ENCODE assay signal across 23 mouse cellular contexts in the genomic region with DNA sequence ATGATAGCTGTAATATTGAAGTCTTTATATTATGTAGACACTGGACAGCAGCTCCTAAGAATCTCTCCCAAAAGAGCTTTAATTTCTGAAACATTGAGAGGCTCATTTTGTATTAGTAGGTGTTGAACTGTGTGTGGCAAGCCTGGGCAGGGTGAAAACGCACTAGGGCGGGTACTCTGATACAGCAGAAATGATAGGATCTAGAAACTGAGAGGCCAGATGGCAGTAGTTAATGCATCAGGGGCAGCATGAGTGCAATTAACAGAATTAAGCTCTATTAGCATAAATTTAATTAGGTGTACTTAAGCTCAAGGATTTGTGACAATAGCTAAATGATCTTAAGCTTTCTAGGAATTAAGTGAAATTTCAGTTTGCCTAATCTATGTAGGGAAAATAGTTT.
A peak's percentile ranks its signal among the peaks of the same experiment; 100 is the strongest.
DNase-seq lines count a peak whose midpoint lies in the region; ATAC-seq and TF ChIP-seq lines count a peak whose summit lies in the region.
"Had no signal": no experiment of that assay in that cellular context is flagged by ENCODE, and none has a peak within 500 bp of the region (broad histone marks: within the 10 kb centered on the region; RNA-seq: fewer than 3 reads in every experiment).

No protein-coding gene starts in this region.

- TF ChIP-seq EP300 in heart, adult 2 months (IDR thresholded peaks at IDR 0.05; ENCODE audit: insufficient read depth, low read depth, low read length), result no peak

- no peak overlapping the region for H3K4me2 ChIP-seq in midbrain, embryonic 13.5 days (replicated peaks)
- H3K4me2 ChIP-seq in midbrain, embryonic 16.5 days (ENCODE audit: low read length), result no peak overlapping the region
- no peak overlapping the region for H3K4me2 ChIP-seq in hindbrain, postnatal 0 days (ENCODE audit: low read depth, low read length)

- H3K79me2 ChIP-seq in heart, adult 2 months (replicated peaks; ENCODE audit: control insufficient read depth, insufficient read depth, low read length), result no peaks in the 10 kb centered on the region

- no peaks in the 10 kb centered on the region for H3K27me3 ChIP-seq in midbrain, embryonic 13.5 days
- H3K27me3 ChIP-seq in midbrain, embryonic 16.5 days (ENCODE audit: control insufficient read depth, insufficient read depth, low read depth, low read length), result no peaks in the 10 kb centered on the region
- no peaks in the 10 kb centered on the region for H3K27me3 ChIP-seq in hindbrain, postnatal 0 days (ENCODE audit: insufficient read depth, low read length)
- no peaks in the 10 kb centered on the region for H3K27me3 ChIP-seq in heart, adult 2 months (ENCODE audit: control insufficient read depth, insufficient read depth, low read length)

- H3K27ac ChIP-seq in midbrain, embryonic 13.5 days, result no peak overlapping the region
- H3K27ac ChIP-seq in midbrain, embryonic 16.5 days (ENCODE audit: low read length), result no peak overlapping the region
- no peak overlapping the region for H3K27ac ChIP-seq in hindbrain, postnatal 0 days
- H3K27ac ChIP-seq in heart, adult 2 months, result no peak overlapping the region
- H3K27ac ChIP-seq: limb, embryonic 10.5 days had no signal

- H3K9ac ChIP-seq in midbrain, embryonic 13.5 days (replicated peaks), result no peak overlapping the region
- H3K9ac ChIP-seq in midbrain, embryonic 16.5 days (ENCODE audit: low read depth, low read length), result no peak overlapping the region
- no peak overlapping the region for H3K9ac ChIP-seq in hindbrain, postnatal 0 days (replicated peaks; ENCODE audit: low read length)
- no peak overlapping the region for H3K9ac ChIP-seq in heart, adult 2 months (ENCODE audit: low read depth, low read length)

- no peaks in the 10 kb centered on the region for H3K9me3 ChIP-seq in midbrain, embryonic 13.5 days
- H3K9me3 ChIP-seq in midbrain, embryonic 16.5 days (replicated peaks; ENCODE audit: control insufficient read depth, low read length, poor library complexity, severe bottlenecking), result 0 out of 2 replicates have a peak, but pooled peaks cover 2% of the 10 kb centered on the region
- no peaks in the 10 kb centered on the region for H3K9me3 ChIP-seq in hindbrain, postnatal 0 days (ENCODE audit: low read length)
- H3K9me3 ChIP-seq: limb, embryonic 10.5 days had no signal

- TF ChIP-seq CTCF in hindbrain, postnatal 0 days (IDR thresholded peaks at IDR 0.05; ENCODE audit: low read depth), result no peak
- TF ChIP-seq CTCF in heart, adult 2 months (IDR thresholded peaks at IDR 0.05), result no peak

- no peaks in the 10 kb centered on the region for H3K36me3 ChIP-seq in midbrain, embryonic 13.5 days
- no peaks in the 10 kb centered on the region for H3K36me3 ChIP-seq in midbrain, embryonic 16.5 days (ENCODE audit: control insufficient read depth, insufficient read depth, low read length)
- no peaks in the 10 kb centered on the region for H3K36me3 ChIP-seq in hindbrain, postnatal 0 days (ENCODE audit: insufficient read depth, low read length)
- no peaks in the 10 kb centered on the region for H3K36me3 ChIP-seq in heart, adult 2 months (ENCODE audit: control insufficient read depth, insufficient read depth, low read length)
- H3K36me3 ChIP-seq: G1E; limb, embryonic 10.5 days had no signal

- H3K4me1 ChIP-seq in midbrain, embryonic 13.5 days (replicated peaks), result no peaks in the 10 kb centered on the region
- no peaks in the 10 kb centered on the region for H3K4me1 ChIP-seq in midbrain, embryonic 16.5 days (ENCODE audit: control insufficient read depth, insufficient read depth, low read length)
- no peaks in the 10 kb centered on the region for H3K4me1 ChIP-seq in hindbrain, postnatal 0 days (ENCODE audit: insufficient read depth, low read length)
- H3K4me1 ChIP-seq in heart, adult 2 months (ENCODE audit: control insufficient read depth, insufficient read depth, low read length), result no peaks in the 10 kb centered on the region
- H3K4me1 ChIP-seq: limb, embryonic 10.5 days had no signal

- ATAC-seq in midbrain, embryonic 13.5 days, result peak; percentile 67
- ATAC-seq in midbrain, embryonic 16.5 days, result no peak
- ATAC-seq in hindbrain, postnatal 0 days, result no peak
- ATAC-seq: activated CD4-positive, CD25-positive, alpha-beta regulatory T cell, adult 4 months had no signal

- 51% methylated on average over 2 of the region's 2 CpGs for WGBS in midbrain, embryonic 13.5 days
- WGBS in midbrain, embryonic 16.5 days, result 44% methylated on average over 2 of the region's 2 CpGs
- 36% methylated on average over 2 of the region's 2 CpGs for WGBS in hindbrain, postnatal 0 days
- 41% methylated on average over 2 of the region's 2 CpGs for WGBS in heart, adult 2 months

- H3K4me3 ChIP-seq in midbrain, embryonic 13.5 days (replicated peaks), result no peak overlapping the region
- H3K4me3 ChIP-seq in midbrain, embryonic 16.5 days (ENCODE audit: low read depth, low read length), result no peak overlapping the region
- no peak overlapping the region for H3K4me3 ChIP-seq in hindbrain, postnatal 0 days (ENCODE audit: low read length)
- H3K4me3 ChIP-seq in heart, adult 2 months, result no peak overlapping the region
- H3K4me3 ChIP-seq: limb, embryonic 10.5 days had no signal

- no peak for TF ChIP-seq POLR2A in heart, adult 2 months (IDR thresholded peaks at IDR 0.05; ENCODE audit: insufficient read depth, low read depth, low read length)

- peak; percentile 2 to 13 for DNase-seq in cerebellum, postnatal 14 days
- DNase-seq in cerebellum, postnatal 4 days (ENCODE audit: low spot score in 2 of 2), result no peak
- peak; percentile 40 for DNase-seq in hindbrain, postnatal 0 days (ENCODE audit: low spot score)
- DNase-seq in retina, postnatal 1 day, result peak; percentile 66
- DNase-seq in thymus, postnatal 25 days, result no peak
- DNase-seq in heart, adult 2 months, result no peak
- DNase-seq: adrenal gland, postnatal 14 days; cerebellum, adult 11-12 months; cerebellum, postnatal 36 days; gastrocnemius, postnatal 10 days; heart, adult 11 months; heart, postnatal 36 days; kidney, adult 8-10 months; kidney, postnatal 25 days; lung, adult 18-20 months; lung, postnatal 36 days; right cerebral cortex, postnatal 25 days; thymus, adult 18-20 months had no signal

- intact Hi-C loops in heart, adult 2 months (cut with DNase I), result no loop called here

Comparison
In these comparisons a context has a peak if more than half of its experiments do, and no peak if none do; other contexts are left out.
1. DNase-seq: peak in cerebellum, postnatal 14 days (2 of 2), hindbrain, postnatal 0 days (single experiment) and retina, postnatal 1 day (single experiment); none in cerebellum, postnatal 4 days (0 of 2), thymus, postnatal 25 days (single experiment) and heart, adult 2 months (0 of 2).